Mouse (Mus musculus) right cerebral cortex, adult 2 months (tissue): ENCODE measurements around the gene Dek.

ENCODE experiments used
- DNase-seq, 2 experiments: peaks; one replicate each; pipeline ENCODE4 v3.0.0; 2021 to 2022; ENCODE audit warnings: low spot score in 2 of 2

Gene Dek

DNA sequence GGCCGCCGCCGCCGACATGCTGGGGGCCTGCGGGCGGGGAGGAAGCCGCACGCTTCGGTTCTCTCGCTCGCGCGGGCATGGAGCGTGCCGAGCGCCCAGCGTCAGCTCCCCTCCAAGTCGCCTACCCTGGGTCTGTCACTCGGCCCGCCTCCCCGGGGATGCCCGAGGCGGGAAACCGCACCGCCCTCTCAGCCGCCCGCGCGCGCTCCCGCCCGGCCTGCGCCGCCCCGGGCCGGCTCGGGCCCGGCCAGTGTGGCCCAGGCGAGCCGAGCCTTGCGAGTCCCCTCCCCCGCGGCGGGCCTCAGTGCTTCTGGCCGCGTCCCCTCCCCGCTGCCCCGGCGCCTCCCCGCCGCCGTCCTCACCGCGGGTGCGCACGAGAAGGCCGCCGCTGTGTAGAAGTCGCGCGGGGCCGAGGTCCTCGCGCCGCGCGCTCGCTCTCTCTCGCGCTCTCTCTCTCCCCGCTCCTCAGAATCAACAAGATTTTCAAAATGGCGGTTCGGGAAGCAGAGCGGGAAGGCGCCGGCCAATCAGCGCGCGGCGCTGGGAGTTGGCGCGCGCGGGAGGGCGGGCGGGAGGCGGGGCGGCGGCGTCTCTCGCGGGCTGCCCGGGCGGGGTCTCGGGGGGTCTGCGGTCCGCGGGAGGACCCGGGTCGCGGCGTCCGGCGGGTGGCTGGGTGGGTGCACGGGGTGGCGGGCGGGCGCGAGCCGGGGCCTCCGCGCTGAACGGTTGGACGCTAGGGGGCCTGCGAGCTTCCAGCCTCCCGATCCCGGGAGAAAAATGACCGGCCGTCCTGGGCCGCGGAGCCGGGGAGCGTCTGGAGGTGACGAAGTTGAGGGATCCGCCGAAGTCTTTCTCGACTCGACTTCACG, at the start of gene Dek:
TSS of gene Dek (minus strand) at position 491 of the 869 bp plus-strand sequence.
- peak; percentile 80 to 86 for DNase-seq

DNA sequence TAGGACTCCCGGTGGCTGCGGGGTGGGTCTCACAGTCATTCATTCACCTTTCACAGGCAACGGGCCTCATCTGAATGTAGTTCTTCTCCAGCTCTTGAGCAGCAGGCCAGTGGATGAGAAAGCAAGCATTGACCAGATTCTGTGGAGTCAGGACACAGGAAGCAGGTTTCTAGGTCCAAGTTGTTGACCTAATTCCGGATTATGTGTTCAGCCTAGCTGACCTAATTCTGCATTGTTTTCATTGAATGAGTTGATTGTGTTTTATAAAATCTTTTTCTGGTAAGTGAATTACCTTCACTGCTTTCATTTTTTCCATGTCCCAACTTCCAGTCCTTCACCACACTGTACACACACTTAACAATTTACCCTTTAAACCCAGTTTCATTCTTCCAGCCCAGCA, 48.9 kb upstream of the Dek start:
- no peak for DNase-seq

DNA sequence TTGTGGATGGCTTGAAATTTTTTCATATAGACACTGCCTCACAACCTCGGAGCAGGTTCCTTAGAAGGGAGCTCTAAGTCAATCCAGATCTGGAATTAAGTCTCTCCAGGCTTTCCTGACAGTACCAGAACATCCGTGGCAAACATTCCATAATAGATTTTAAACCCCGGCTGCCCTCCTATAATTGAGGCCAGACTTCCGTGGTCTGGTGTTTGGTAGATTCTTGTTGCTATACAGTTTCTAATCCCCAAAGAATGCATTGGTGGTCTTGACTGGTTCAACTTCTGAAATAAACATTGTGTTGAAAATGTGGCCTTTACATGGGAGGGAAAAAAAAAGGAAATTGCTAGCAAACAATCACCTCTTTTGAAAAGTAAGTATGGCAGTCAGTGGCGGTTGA, 47.2 kb upstream of the Dek start:
- no peak for DNase-seq

DNA sequence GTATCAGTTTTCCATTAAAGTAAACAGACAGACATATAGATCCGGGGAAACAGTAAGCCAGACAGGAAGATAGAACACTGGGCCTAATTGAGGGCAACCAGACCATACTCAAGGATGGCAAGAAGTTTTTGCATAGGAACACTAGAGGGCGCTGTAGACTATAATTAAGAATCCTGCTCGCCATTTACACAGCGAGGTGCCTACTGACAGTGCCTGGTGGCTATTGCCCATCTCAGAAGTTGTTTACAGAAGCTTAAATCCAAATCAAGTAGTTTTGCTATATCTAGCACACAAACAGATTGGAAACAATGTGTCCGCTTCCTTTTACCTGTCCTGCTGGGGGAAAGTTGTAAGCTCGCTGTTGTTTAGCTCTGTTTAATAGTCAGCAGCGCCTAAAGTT, 46.4 kb upstream of the Dek start:
- peak; percentile 50 to 55 for DNase-seq

DNA sequence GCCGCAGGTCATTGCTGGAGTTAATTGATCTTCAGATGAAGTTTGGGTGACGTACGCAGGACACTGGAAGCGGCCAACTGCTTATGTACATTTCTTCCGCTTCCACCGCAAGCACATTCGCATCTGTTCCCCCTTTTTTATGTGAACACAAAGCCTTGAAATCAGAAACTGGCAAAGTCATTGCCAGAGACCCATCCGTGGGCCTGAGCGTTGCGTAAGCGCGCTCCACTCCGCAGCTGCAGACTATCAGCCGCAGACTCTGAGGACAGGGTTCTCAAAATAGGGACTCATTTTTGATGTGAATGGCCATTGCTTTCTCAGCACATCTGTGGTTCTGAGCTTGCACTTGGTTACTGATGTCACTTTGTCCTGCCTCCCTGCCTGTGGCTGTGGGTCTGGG, 45.1 kb upstream of the Dek start:
- peak in 1 of 2 experiments; percentile 25 for DNase-seq

DNA sequence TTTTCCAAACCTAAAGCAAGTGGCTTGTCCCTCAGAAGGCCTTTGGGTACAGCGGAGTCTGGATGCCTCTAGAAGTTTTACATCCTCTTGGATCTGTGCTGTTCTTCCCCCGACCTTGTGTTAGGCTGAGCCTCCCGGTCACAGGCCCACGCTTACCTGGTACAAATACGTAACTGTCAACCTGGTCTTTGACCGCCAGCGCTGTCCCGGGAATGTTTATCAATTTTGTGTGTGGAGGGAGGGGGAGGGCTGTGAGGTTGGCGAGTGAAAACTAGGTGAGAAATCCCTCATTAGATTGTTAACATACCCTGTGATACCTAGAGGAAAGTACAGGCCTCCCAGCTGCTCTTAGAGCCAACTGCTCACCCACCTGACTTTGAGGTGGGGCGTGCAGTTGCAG, 44.0 kb upstream of the Dek start:
- DNase-seq = no peak

DNA sequence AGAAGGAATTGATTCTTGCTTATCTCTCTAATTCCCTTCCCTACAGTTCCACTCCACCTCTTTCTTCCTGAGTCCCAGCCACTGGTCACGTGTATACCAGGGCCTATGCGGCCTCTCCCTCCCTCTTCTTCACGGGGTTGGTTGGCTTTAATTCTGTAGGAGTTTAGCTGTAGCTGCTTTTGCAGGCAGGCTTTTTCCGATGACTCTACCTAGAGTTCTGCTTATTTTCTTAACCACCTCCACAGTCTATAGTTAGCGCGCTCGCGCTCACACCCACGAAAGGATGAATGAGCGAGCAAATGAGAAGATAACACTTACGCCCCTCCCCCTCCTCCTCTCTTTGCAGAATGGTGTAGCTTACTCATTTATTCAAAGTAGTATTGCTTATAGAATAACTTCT, 42.6 kb upstream of the Dek start:
- DNase-seq = peak; percentile 84 to 85

DNA sequence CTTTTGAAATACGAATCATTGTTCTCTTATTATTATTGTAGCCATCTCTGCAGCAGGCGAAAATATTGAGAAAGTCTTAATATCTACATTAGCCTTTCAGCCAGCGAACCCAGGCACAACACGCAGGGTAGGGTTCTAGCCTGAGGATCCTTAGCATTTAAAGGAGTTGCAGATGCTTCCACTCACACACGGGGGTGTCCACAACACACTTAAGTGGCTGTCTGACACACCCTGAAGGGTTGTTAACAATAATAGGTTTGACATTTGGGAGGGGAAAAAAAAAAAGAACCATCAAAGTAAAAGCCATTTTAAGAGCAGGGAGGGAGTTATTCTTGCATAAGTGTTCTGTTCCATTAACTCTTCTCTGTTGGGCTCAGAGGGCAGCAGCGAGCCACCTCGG, 40.4 kb upstream of the Dek start:
- DNase-seq = no peak

DNA sequence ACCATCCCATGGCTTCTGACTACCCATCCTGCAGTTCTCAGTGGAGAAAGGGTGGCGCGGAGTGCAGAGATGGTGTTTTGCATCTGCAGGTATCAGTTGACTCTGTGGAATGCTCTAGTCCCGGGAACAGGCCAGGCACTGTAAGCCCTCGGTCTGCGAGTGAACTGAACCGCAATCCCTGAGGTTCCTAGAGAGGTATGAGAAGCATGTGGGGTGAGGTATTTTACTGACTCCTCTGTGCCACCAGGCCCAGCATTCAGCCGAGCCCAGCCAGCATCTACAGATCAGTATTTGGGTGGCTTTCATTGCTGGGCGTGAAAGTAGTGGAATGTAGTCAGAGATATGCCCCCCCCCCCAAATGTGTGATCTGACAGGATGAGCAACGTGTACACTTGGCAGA, 39.9 kb upstream of the Dek start:
- no peak for DNase-seq

DNA sequence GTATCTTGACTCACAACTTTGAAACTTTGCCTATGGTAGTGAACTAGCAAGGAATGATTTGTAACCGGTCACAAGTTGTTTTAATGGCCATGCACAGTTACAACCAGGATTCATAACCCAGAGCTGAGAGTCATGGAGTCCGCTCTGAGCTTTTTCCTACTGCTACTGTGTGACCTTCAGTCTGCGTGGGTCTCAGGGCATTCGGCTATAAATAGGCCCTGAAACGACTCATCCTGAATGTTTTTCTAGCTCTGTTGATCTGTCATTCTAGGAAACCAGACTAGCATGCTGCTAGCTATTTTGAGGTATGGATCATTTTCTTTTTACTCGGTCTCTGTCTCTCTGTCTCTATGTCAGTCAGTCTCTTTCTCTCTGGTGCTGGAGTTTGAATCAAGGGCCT, 36.8 kb upstream of the Dek start:
- DNase-seq = no peak

DNA sequence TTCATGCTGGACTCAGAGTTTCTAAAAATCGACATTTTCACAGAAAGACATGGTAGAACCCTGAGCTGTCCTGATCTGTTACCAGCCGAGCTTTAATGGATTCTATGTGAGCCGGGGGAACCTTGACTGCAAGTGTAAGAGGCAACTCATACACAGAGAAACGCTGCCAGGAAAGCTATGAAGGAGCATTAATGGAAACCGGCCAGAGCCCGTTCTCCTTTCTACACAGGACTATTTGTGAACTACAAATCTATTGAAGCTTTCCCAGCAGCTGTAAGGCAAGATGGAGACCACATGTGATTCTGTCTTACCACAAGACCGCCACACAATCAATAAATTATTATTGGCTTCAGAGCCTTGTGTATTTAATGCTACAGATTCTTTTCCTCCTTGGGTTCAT, 29.7 kb upstream of the Dek start:
- DNase-seq = no peak

DNA sequence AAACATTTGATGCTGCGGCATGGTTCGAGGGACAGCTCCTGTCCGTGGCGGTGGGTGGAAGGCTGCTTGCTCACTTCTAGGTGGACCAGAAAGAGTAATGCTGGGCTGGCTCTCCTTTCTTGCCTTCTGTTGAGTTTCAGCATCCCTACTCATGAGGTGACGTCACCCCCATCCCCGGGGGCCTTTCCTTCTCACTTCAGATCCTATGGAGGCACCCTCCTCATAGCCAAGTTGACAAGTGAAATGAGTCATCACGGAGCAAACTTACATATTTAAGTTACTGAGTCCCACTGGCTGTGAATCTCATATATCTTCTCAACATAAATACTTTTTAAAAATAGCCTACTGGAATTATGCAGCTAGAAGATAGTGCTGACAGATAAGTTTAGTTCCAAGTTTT, 28.8 kb upstream of the Dek start:
- DNase-seq = peak; percentile 52 to 59

DNA sequence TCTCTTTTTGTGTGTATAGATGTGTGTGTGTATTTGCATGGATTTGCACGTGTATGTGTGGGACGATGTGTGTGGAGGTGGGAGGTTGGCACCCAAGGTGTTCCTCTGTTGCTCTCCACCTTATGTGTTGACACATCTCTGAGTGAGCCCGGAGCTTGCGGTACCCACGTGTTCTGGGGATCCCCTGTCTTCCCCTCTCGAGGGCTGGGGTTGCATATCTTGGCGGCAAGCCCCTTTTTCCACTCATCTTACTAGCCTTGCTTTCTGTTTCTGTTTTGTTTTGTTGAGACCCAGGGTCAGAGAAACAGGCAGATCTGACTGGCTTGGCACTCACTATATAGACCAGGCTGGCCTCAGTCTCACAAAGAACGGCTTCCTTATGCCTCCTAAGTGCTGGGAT, 27.1 kb upstream of the Dek start:
- no peak for DNase-seq

DNA sequence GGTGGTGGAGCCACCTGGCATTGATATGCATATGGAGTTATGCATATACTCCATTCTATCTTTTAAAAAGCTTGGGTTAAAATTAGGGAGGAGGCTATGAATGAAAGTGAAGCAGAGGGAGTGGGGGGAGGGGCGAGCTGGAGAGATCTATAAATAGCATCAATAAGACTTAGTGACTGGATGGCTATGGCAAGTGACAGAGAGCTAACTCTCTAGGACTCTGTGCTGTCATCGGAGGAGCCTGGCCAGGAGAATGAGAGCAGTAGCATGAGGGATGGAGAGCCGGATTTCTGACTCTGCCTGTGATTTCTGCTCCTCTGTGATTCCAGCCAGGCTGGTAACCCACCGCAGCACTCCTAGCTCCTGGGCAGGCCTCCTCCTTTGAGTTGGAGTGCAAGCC, 23.1 kb upstream of the Dek start:
- DNase-seq = no peak

DNA sequence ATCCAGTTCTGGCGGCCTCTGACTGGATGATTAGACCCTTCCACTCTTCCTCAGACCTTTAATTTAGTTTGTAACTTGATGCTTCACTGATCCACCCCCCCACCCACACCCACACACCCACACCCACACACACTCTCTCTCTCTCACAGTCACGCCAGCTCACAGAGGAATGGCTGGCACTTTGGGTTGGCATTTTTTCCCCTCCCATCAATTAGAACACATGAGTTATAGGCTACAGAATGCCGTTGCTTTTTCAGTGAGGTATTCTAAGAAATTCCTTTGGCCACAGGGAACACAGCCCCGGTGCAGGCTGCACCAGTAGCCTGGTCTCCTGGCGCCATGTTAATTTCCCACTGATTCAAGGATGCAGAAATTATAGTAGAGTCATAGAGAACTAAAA, 19.6 kb upstream of the Dek start:
- DNase-seq = no peak

DNA sequence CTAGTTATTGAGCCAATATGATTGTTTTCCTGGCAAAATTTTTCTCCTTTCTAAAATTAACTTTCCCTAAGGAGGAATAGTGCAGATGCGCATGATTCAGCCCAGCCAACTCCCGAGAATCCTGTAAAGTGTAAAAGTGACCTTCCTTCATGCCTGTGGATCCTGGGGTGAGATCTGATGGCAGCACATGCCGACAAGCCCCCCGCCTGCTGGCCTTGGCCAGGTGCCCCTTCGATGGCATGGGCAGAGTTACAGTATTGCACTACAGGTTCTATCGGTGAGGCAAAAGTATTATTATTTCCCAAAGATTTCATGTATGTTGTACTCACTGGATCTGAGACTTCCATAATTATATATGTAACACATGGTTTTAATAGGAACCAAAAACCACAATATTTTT, 19.0 kb upstream of the Dek start:
- DNase-seq = no peak

DNA sequence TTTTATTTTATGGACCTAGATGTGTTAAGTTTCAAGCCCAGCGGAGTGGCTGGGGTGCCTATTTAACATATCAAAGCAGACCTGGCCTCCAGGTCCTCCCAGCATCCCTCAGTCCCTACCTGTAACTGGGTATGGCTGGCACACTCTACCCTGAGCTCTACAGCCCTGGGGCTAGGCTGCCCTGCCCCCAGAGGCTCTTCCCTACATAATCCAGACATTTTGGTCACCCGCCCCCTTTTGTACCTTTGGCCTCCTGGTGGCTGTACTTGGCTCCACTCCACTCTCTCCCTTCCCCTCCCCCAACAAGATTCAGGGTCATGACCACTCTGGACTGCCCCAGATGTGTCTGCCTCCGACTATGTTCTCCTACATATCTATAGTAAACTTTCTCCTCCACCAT, 18.4 kb upstream of the Dek start:
- no peak for DNase-seq

DNA sequence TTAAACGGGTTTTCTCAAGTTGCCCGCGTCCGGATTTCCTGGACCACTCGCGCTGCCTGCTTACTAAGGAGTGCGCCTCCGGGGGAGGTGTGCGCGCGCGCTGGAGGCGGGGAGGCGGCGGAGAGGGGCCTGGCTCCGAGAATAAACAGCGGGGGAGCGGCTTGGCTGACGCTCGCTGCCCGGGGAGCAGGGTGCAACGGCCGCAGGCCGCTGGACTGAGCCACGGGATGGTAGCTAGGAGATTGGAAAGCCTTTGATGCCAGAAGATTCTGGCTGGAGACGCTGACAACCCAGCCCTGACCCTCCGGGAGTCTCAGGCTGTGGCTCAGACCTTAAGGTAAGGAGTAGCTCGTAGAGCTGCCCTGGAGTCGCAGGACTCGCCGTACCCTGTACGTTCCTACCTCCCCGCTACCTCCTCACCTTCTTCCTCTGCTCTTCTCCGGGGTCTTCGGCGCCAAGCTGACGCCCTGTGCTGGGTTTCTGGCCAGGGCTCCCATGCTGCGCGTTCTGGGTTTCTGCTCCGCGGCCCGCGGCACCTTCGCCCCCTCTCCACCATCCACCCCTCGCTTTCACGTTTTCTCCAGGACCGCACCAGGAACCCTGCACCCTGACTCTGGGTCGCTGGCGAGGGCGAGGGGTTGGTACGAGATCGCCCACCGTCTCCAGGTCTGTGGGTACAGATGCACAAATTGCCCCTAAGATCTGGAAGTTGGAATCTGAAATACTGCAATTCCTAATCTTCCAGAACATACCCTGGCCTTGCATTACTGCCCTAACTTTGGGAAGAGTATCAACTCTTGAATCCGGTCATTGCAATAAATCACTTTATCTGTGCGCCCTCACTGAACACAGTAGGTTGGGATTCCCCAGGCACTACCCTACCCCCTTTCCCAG, 16.8 kb upstream of the Dek start, which contains the start of gene Rnf144b:
TSS of gene Rnf144b (plus strand) at position 120 of the 894 bp plus-strand sequence.
- peak; percentile 64 to 71 for DNase-seq

DNA sequence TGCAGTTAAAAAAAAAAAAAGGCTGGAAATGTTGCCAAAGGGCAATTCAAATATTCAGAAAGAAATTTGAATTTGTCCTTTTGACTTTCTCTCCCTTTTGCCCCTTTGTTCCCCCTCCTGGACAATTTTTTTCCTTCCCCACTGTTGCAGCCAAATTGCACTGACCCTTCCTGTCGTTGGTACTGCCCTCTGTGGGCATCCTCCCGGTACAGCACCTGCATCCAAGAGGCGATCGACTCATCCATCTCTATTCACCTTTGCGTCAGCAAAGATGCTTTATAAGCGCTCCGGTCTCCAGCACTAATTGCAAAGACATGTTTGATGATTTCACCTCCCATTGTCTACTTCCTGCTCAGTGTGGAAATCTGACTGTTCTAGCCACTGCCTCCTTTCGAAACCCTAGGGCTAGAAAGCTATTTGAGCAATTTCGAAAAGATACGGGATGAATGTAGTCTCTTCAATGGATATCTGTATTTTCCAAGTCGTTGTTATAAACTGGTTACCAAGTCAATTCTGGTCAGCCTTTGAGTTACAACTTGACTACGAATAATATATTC, 15.4 kb upstream of the Dek start:
- no peak for DNase-seq

DNA sequence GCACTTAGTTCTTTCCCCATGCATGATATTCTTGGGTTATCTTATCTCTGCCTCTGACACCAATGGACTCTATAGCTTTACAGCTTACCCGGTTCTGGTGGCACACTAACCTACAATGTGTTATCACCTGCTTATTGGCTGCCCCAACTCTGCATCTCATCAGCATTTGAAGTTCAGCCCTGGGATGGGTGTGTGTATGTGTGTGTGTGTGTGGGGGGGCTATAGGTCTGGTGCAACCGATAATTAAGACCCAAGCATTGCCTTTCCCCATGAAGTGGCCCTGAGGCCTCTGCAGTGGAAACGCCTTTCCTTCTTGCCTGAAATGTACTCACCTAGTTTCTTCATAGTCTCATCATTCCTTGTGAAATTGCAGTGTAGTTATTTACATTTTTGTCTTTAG, 10.0 kb upstream of the Dek start:
- DNase-seq = no peak

DNA sequence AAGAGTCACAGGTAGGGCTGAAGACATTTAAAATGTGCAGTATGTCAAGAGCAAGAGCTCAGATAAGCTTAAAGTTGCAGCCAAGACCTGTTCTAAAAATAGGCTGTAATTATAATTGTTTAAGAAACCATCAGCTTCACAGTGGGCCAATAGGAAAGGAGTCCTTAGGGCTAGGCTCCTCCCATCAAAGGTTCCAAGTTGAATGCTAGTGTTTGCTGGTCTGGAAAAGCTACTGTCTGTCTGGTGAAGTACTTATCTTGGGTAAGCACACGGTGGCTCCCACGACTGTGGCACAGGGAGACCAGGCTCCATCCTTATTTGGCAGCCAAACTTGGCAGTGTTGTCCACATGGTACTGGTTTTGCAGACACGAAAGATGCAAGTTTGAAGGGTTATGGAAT, 6.9 kb upstream of the Dek start:
- DNase-seq = no peak

DNA sequence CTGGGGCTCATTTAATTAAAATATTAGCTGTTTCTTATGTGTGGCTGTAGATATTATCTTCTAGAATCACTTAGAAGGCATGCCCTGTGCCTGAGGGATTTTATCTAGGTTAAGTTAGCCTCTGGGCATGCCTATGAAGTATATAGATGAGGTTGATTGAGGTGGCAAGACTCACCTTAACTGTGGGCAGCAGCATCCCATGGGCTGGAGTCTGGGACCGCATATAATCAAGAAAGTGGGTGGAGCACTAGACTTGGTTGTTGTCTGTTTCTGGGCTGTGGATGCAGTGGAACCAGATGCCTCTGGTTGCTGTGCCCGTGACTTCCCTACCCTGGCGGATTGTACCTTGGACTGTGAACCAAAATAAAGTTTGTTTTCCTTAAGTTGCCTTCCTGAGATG, 6.1 kb upstream of the Dek start:
- DNase-seq = no peak

DNA sequence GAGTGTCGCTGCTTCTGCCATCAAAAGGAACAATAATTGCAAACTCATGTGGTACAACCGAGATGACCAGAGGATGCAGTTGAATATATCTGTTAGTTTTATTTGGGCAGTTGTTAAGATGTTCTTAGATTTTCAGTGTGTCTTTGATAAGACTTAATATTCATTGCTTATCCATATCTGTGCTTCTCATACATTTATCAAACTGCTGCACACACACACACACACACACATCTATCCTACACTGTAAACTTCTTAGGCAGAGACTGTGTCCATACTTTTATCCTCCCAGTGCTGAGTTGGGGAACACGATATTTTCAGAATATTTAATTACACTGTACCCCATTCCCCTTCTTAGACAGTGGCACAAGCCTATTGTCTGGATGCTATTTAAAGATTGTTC, 5.2 kb upstream of the Dek start:
- DNase-seq = no peak
